Mouse (Mus musculus): Measurements from ENCODE around the gene Apip.

GRCm38 (mm10) chr2:103102595-103102994 lies 29.1 kb downstream of the Apip start:
- no peak for TF ChIP-seq CTCF (conservative IDR thresholded peaks at IDR 0.05; ENCODE audit: insufficient read depth, insufficient read length, low read depth, low read length)
- TF ChIP-seq POLR2A (IDR thresholded peaks at IDR 0.05; ENCODE audit: low read depth, low read length) = no peak

Data from kidney, adult 2 months (tissue).